Mouse (Mus musculus) heart, postnatal 0 days (tissue): ENCODE data around the gene Oxtr. TPM values are rescaled to one million over a fixed set of nuclear protein-coding genes. Genes with fewer than 3 reads are reported as not detected.

Source experiments
- ATAC-seq: fragments of 200-750 bp; cut with Nextera tagmentation; 2 replicates; pipeline ENCODE4 v1.8.0; 2017; ENCODE audit warnings: low read depth, moderate number of reproducible peaks, moderate library complexity; ENCODE audit not compliant: insufficient read depth
- DNase-seq: peaks from one replicate; pipeline ENCODE4 v3.0.0-alpha.2; 2016; ENCODE audit warnings: low spot score
- H3K27ac ChIP-seq: fragments of 300-500 bp; sonication (generic); 2 replicates; pipeline ENCODE4 v1.5.1; 2014; ENCODE audit warnings: low read depth, mild to moderate bottlenecking
- H3K27me3 ChIP-seq: fragments of 300-500 bp; sonication (generic); 2 replicates; pipeline ENCODE4 v1.6.1; 2014; ENCODE audit warnings: low read length, mixed read lengths; ENCODE audit not compliant: control insufficient read depth, insufficient read depth
- H3K36me3 ChIP-seq: fragments of 300-500 bp; sonication (generic); replicated peaks from 2 replicates; pipeline ENCODE4 v1.6.1; 2014; ENCODE audit warnings: low read length, mixed read lengths; ENCODE audit not compliant: control insufficient read depth, insufficient read depth
- H3K4me1 ChIP-seq: fragments of 300-500 bp; sonication (generic); 2 replicates; pipeline ENCODE4 v1.6.1; 2014; ENCODE audit warnings: antibody characterized with exemption; ENCODE audit not compliant: control insufficient read depth, insufficient read depth
- H3K4me2 ChIP-seq: fragments of 300-500 bp; sonication (generic); 2 replicates; pipeline ENCODE4 v1.6.1; 2014; ENCODE audit warnings: low read depth, mild to moderate bottlenecking, low read length, moderate library complexity
- H3K4me3 ChIP-seq: fragments of 300-500 bp; sonication (generic); 2 replicates; pipeline ENCODE4 v1.5.1; 2014; ENCODE audit warnings: low read depth, low read length
- H3K9ac ChIP-seq: fragments of 300-500 bp; sonication (generic); replicated peaks from 2 replicates; pipeline ENCODE4 v1.6.1; 2014; ENCODE audit warnings: low read depth, low read length, mixed read lengths
- H3K9me3 ChIP-seq: fragments of 300-500 bp; sonication (generic); replicated peaks from 2 replicates; pipeline ENCODE4 v1.6.1; 2016; ENCODE audit warnings: low read length; ENCODE audit not compliant: control insufficient read depth
- CTCF ChIP-seq: IDR thresholded peaks from 2 replicates; pipeline ENCODE4 v1.5.1; 2016; ENCODE audit warnings: antibody characterized with exemption, control low read depth, low read depth
- EP300 ChIP-seq: IDR thresholded peaks from 2 replicates; pipeline ENCODE4 v1.6.1; 2016; ENCODE audit warnings: antibody characterized with exemption, low read depth
- WGBS: fragments of 180-500 bp; shearing (Covaris S2); extraction: QIAGEN DNeasy Blood & Tissue Kit; methylation state at CpG from one replicate; pipeline ENCODE4 v1.1.7; 2014; 5-methylcytosine and 5-hydroxymethylcytosine counted together
- polyA plus RNA-seq: library from polyadenylated mRNA; unstranded; fragments of >200 nt; fragmentation: Nextera tagmentation; extraction: Ambion mirVana; gene quantifications from 2 replicates; pipeline ENCODE4 v1.2.1, GENCODE M21; 2015
- total RNA-seq: library from RNA; depleted of rRNA; stranded (reverse); fragments of >200 nt; gene quantifications from 2 replicates; pipeline ENCODE4 v1.2.3, GENCODE M21; 2014; ENCODE audit warnings: low replicate concordance; rRNA removed

Oxtr gene
- total RNA-seq (not detected in 2 replicates), polyA plus RNA-seq (0.05 TPM in 2 replicates)

DNA sequence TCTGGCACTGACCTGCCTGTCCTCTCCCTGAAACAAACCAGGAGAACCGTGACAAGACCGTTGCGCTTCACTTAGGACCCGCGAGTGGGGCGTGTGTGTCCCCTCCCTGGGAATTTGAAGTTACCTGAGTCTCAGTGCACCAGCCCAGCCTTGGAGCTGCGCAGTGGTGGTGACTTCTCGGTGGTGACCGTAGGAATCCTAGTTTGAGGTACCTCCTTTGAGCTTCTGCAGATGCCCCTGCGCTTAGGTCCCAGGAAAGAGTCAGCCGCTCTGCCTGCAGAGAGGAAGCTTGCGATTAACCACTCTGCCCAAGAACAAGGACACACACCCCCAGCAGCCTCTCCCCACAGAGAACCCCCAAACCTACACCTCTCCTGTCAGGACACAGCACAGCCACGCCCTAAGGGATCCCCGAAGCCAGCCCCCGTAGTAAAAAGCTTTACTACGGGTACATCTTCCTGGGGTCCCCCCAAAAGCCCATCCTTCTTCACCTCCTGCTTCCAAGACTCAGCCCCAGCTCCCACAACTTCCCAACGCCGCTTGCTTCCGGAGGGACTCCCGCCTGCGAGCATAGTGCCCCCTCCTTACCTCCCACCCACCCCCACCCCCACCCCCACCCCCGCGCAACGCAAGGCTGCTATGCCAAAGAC lies at the start of gene Oxtr:
Gene Oxtr, minus strand, starts transcription at position 34 of the 650 bp plus-strand sequence.
- Histone ChIP-seq H3K27me3 (peaks cover 44% of the 10 kb centered on the region), H3K9ac (no peak within 1 kb of the TSS), H3K27ac (no peak within 1 kb of the TSS), H3K4me3 (peak within 1 kb of the TSS; percentile 40), H3K4me1 (peaks cover 9% of the 10 kb centered on the region), H3K4me2 (peak within 1 kb of the TSS; percentile 57), H3K9me3 (no peaks in the 10 kb centered on the region), H3K36me3 (no peaks in the 10 kb centered on the region)
- ATAC-seq: no peak
- TF ChIP-seq EP300: no peak
- no peak for TF ChIP-seq CTCF
- 11% methylated on average over 24 of the region's 24 CpGs for WGBS
- no peak for DNase-seq

DNA sequence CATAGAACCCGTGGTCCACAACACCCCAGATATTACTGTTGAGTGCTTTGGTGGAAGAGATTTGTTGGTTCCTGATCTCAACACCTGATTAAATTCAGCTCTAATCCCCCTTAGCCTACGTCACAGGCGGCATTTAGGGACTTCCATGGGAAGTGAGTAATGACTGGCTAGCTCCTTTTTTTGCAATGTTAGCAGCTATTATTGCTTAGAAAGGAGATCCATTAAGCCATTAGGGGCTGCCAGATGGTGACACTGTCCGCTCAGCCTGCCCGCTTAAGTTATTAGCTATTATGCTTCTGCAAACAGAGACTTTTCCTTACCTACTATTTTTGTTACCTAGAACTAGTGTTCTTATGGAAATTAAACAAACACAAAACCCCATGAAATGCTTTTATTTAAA lies 35.7 kb upstream of the Oxtr start:
- no peaks in the 10 kb centered on the region for H3K36me3 ChIP-seq
- no peak for TF ChIP-seq EP300
- no peak for TF ChIP-seq CTCF
- H3K9me3 ChIP-seq: no peaks in the 10 kb centered on the region
- 77% methylated on average over 5 of the region's 5 CpGs for WGBS
- ATAC-seq (no peak), DNase-seq (no peak)
- no peak overlapping the region for H3K4me2 ChIP-seq
- H3K4me3 ChIP-seq: no peak overlapping the region
- H3K27ac ChIP-seq: no peak overlapping the region
- no peaks in the 10 kb centered on the region for H3K27me3 ChIP-seq
- no peaks in the 10 kb centered on the region for H3K4me1 ChIP-seq
- H3K9ac ChIP-seq: no peak overlapping the region

DNA sequence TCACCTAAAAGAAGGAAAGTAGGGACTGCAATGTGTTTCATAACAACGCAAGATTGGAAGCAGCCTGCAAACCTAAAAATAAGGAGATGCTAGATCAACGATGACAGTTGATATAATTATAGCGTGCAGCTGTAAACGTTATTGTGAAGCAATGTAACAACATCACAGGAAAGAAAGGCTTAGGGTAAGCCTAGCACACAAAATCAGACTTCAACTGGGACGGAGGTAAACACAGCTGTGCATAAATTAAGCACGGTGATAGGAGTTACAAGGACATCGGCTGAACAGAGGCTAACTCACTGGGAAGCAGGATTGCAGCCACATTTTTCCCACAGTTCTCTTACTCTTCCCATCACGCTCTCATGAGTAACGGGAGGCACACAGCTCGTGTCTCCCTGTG lies 34.7 kb upstream of the Oxtr start:
- Histone ChIP-seq H3K4me1 (no peaks in the 10 kb centered on the region), H3K36me3 (no peaks in the 10 kb centered on the region), H3K27ac (no peak overlapping the region), H3K4me3 (no peak overlapping the region), H3K27me3 (no peaks in the 10 kb centered on the region), H3K4me2 (no peak overlapping the region), H3K9me3 (no peaks in the 10 kb centered on the region), H3K9ac (no peak overlapping the region)
- WGBS: 58% methylated on average over 10 of the region's 10 CpGs
- no peak for DNase-seq
- TF ChIP-seq EP300 (no peak), CTCF (no peak)
- no peak for ATAC-seq

DNA sequence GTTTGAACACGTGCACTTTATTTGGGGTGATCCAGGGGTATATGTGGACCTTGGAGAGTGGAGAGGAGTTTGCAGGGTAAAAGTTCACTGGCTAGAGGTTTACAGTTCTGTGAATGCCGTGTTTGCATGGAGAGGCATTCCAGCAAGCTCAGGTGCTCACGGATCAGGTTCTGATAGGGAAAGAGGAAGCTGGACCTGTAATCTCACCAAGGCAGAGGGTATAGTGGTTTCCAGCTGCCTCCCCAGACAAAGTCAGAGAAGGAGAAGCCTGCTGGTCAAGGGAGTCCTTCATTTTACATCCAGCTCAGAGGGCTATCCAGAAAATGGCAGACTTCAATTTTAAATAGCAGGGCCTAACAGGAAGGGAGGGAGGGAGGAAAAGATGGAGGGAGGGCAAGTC lies 28.2 kb upstream of the Oxtr start:
- no peaks in the 10 kb centered on the region for H3K4me1 ChIP-seq
- TF ChIP-seq CTCF (no peak), EP300 (no peak)
- no peaks in the 10 kb centered on the region for H3K9me3 ChIP-seq
- ATAC-seq (no peak), DNase-seq (no peak)
- peaks cover 7% of the 10 kb centered on the region; the same call in 1 of the 2 replicates for H3K27me3 ChIP-seq
- WGBS: 69% methylated on average over 3 of the region's 3 CpGs
- no peaks in the 10 kb centered on the region for H3K36me3 ChIP-seq
- H3K4me3 ChIP-seq: no peak overlapping the region
- H3K9ac ChIP-seq: no peak overlapping the region
- H3K4me2 ChIP-seq: no peak overlapping the region
- no peak overlapping the region for H3K27ac ChIP-seq

DNA sequence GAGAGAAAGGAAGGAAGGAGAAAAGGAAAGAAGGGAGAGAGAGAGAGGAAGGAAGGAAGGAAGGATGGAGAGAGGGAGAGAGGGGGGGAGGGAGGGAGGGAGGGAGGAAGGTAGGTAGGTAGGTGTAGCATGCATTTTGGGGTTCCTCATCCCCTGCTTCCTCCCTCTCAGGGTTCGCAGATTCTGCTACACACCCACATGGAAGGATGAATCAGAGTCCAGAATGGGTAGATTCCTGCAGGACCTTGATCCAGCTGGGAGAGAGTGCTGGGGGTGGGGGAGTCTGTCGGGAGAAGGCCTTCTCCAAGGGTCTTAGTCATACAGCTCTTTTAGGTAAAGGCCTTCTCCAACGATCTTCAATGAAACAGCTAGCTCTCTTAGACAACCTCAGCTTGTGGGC lies 27.8 kb upstream of the Oxtr start:
- WGBS: 59% methylated on average over 3 of the region's 3 CpGs
- Histone ChIP-seq H3K27ac (no peak overlapping the region), H3K9ac (no peak overlapping the region)

DNA sequence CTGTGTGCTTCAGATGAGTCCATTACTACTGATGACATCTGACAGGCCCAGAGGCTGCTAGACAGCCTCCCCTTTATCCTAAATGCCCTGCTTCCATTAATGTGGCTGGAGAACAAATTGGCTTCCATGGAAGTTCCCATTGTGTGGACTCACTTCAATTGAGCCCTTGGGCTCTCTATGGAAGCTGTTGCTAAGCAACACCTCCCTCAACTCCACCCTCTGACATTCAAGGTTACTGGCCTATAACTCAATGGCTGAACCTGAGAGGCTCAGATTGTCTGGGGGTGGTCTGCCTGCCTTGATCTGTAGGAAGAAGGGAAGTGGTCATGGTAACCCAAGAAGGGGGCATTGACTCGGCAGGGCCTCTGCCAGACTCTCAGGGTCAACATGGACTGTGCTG lies 26.8 kb upstream of the Oxtr start:
- Histone ChIP-seq H3K27me3 (peaks cover 7% of the 10 kb centered on the region; the same call in 1 of the 2 replicates), H3K9me3 (no peaks in the 10 kb centered on the region), H3K27ac (no peak overlapping the region), H3K4me1 (no peaks in the 10 kb centered on the region), H3K4me3 (no peak overlapping the region), H3K9ac (no peak overlapping the region), H3K4me2 (no peak overlapping the region), H3K36me3 (no peaks in the 10 kb centered on the region)
- ATAC-seq (no peak), DNase-seq (no peak)
- TF ChIP-seq EP300: no peak
- no peak for TF ChIP-seq CTCF
- WGBS: 45% methylated on average over 1 of the region's 1 CpGs

More for the DNA sequence above, 27.8 kb upstream of the Oxtr start:
- H3K4me1 ChIP-seq: no peaks in the 10 kb centered on the region
- H3K27me3 ChIP-seq: peaks cover 7% of the 10 kb centered on the region; the same call in 1 of the 2 replicates
- no peak for TF ChIP-seq EP300
- TF ChIP-seq CTCF: no peak
- H3K4me3 ChIP-seq: no peak overlapping the region
- no peak for DNase-seq
- no peaks in the 10 kb centered on the region for H3K36me3 ChIP-seq
- no peaks in the 10 kb centered on the region for H3K9me3 ChIP-seq
- ATAC-seq: no peak
- H3K4me2 ChIP-seq: no peak overlapping the region
